Mouse (Mus musculus) liver, embryonic 16.5 days (tissue): ENCODE data around the gene Khdrbs1. TPM values are rescaled to one million over a fixed set of nuclear protein-coding genes. Genes with fewer than 3 reads are reported as not detected.
A peak's percentile ranks its signal among the peaks of the same experiment; 100 is the strongest.
"Not testable (repeated sequence)": the region's sequence is repeated elsewhere in the genome, so short reads cannot be mapped to it uniquely, and the experiment has no call there.

Experiments
- ATAC-seq: fragments of 200-750 bp; cut with Nextera tagmentation; 2 replicates; pipeline ENCODE4 v1.8.0; 2017; ENCODE audit warnings: low read depth, mild to moderate bottlenecking, moderate number of reproducible peaks, moderate library complexity
- H3K27ac ChIP-seq: fragments of 300-500 bp; sonication (generic); 2 replicates; pipeline ENCODE4 v1.5.1; 2014; ENCODE audit warnings: mild to moderate bottlenecking, low read length
- H3K27me3 ChIP-seq: fragments of 300-500 bp; sonication (generic); 2 replicates; pipeline ENCODE4 v1.6.1; 2014; ENCODE audit warnings: low read depth, low read length, mixed read lengths; ENCODE audit not compliant: control insufficient read depth, insufficient read depth
- H3K36me3 ChIP-seq: fragments of 300-500 bp; sonication (generic); 2 replicates; pipeline ENCODE4 v1.6.1; 2014; ENCODE audit warnings: mild to moderate bottlenecking; ENCODE audit not compliant: control insufficient read depth, insufficient read depth
- H3K4me1 ChIP-seq: fragments of 300-500 bp; sonication (generic); 2 replicates; pipeline ENCODE4 v1.6.1; 2014; ENCODE audit warnings: low read depth, low read length, mixed read lengths; ENCODE audit not compliant: control insufficient read depth
- H3K4me2 ChIP-seq: fragments of 300-500 bp; sonication (generic); 2 replicates; pipeline ENCODE4 v1.6.1; 2014; ENCODE audit warnings: low read depth, low read length, mixed read lengths
- H3K4me3 ChIP-seq: fragments of 300-500 bp; sonication (generic); 2 replicates; pipeline ENCODE4 v1.5.1; 2014; ENCODE audit warnings: low read depth, mild to moderate bottlenecking, low read length
- H3K9ac ChIP-seq: fragments of 300-500 bp; sonication (generic); 2 replicates; pipeline ENCODE4 v1.6.1; 2014; ENCODE audit warnings: low read depth, low read length
- H3K9me3 ChIP-seq: fragments of 300-500 bp; sonication (generic); replicated peaks from 2 replicates; pipeline ENCODE4 v1.6.1; 2016; ENCODE audit warnings: low read length; ENCODE audit not compliant: control insufficient read depth
- WGBS: fragments of 180-500 bp; shearing (Covaris S2); extraction: QIAGEN DNeasy Blood & Tissue Kit; methylation state at CpG from one replicate; pipeline ENCODE4 v1.1.7; 2014; ENCODE audit not compliant: insufficient replicate concordance; 5-methylcytosine and 5-hydroxymethylcytosine counted together
- polyA plus RNA-seq: library from polyadenylated mRNA; unstranded; fragments of >200 nt; fragmentation: Nextera tagmentation; extraction: Ambion mirVana; gene quantifications from 2 replicates; pipeline ENCODE4 v1.2.1, GENCODE M21; 2015

The Khdrbs1 gene
- polyA plus RNA-seq, 1 experiment from 2014 or later: 19.6 TPM

GRCm38 (mm10) chr4:129781881-129782675 is 40.0 kb upstream of the Khdrbs1 start:
- Histone ChIP-seq H3K27ac (0 out of 2 replicates have a peak overlapping the region, but pooled peaks have one; percentile 13), H3K9ac (no peak overlapping the region), H3K36me3 (no peaks in the 10 kb centered on the region), H3K4me2 (no peak overlapping the region), H3K27me3 (no peaks in the 10 kb centered on the region), H3K9me3 (no peaks in the 10 kb centered on the region), H3K4me3 (no peak overlapping the region), H3K4me1 (no peaks in the 10 kb centered on the region)
- WGBS: 27% methylated on average over 4 of the region's 4 CpGs
- peak; percentile 37; the same call in 1 of the 2 replicates for ATAC-seq

- 13% methylated on average over 21 of the region's 21 CpGs for WGBS
- no peaks in the 10 kb centered on the region for H3K9me3 ChIP-seq
- no peaks in the 10 kb centered on the region for H3K36me3 ChIP-seq
- H3K4me3 ChIP-seq: no peak overlapping the region
- H3K27ac ChIP-seq: no peak overlapping the region
- no peak for ATAC-seq
- H3K4me2 ChIP-seq: peak overlapping the region; percentile 23; the same call in 1 of the 2 replicates
- no peaks in the 10 kb centered on the region; the same call in 1 of the 2 replicates for H3K4me1 ChIP-seq
- peaks cover 15% of the 10 kb centered on the region for H3K27me3 ChIP-seq
- H3K9ac ChIP-seq: peak overlapping the region; percentile 11; the same call in 1 of the 2 replicates
Measured at GRCm38 (mm10) chr4:129771672-129772521, 29.8 kb upstream of the Khdrbs1 start.

- 24% methylated on average over 7 of the region's 7 CpGs for WGBS
- H3K4me3 ChIP-seq: no peak overlapping the region
- H3K36me3 ChIP-seq: no peaks in the 10 kb centered on the region
- no peak overlapping the region for H3K27ac ChIP-seq
- no peak overlapping the region for H3K9ac ChIP-seq
- H3K9me3 ChIP-seq: no peaks in the 10 kb centered on the region
- no peaks in the 10 kb centered on the region; the same call in 1 of the 2 replicates for H3K4me1 ChIP-seq
- ATAC-seq: no peak
- H3K27me3 ChIP-seq: peaks cover 15% of the 10 kb centered on the region
- H3K4me2 ChIP-seq: peak overlapping the region; percentile 23; the same call in 1 of the 2 replicates
Measured at GRCm38 (mm10) chr4:129771314-129771671, 29.2 kb upstream of the Khdrbs1 start.

- H3K9ac ChIP-seq: no peak overlapping the region
- H3K4me1 ChIP-seq: no peaks in the 10 kb centered on the region; the same call in 1 of the 2 replicates
- ATAC-seq: no peak
- no peaks in the 10 kb centered on the region for H3K9me3 ChIP-seq
- H3K27me3 ChIP-seq: peaks cover 15% of the 10 kb centered on the region
- no peaks in the 10 kb centered on the region for H3K36me3 ChIP-seq
- H3K4me2 ChIP-seq: no peak overlapping the region
- no peak overlapping the region for H3K27ac ChIP-seq
- no peak overlapping the region for H3K4me3 ChIP-seq
- 20% methylated on average over 6 of the region's 6 CpGs for WGBS
Measured at GRCm38 (mm10) chr4:129770600-129770999, 28.5 kb upstream of the Khdrbs1 start.

- H3K27ac ChIP-seq, H3K9me3 ChIP-seq, ATAC-seq, H3K4me2 ChIP-seq, H3K36me3 ChIP-seq, H3K9ac ChIP-seq, H3K4me1 ChIP-seq, H3K4me3 ChIP-seq: not testable (repeated sequence)
- peaks cover 15% of the 10 kb centered on the region for H3K27me3 ChIP-seq
- 24% methylated on average over 3 of the region's 3 CpGs for WGBS
Measured at GRCm38 (mm10) chr4:129768742-129769141, 26.6 kb upstream of the Khdrbs1 start.

- Histone ChIP-seq H3K27ac (no peak overlapping the region), H3K4me3 (no peak overlapping the region), H3K36me3 (no peaks in the 10 kb centered on the region), H3K4me2 (no peak overlapping the region), H3K9ac (no peak overlapping the region), H3K4me1 (no peaks in the 10 kb centered on the region; the same call in 1 of the 2 replicates), H3K9me3 (no peaks in the 10 kb centered on the region), H3K27me3 (peaks cover 15% of the 10 kb centered on the region)
- 76% methylated on average over 8 of the region's 8 CpGs for WGBS
- no peak for ATAC-seq
Measured at GRCm38 (mm10) chr4:129767782-129768181, 25.7 kb upstream of the Khdrbs1 start.

GRCm38 (mm10) chr4:129765351-129765750 is 23.2 kb upstream of the Khdrbs1 start:
- no peaks in the 10 kb centered on the region for H3K4me1 ChIP-seq
- no peak overlapping the region for H3K4me3 ChIP-seq
- H3K27ac ChIP-seq: no peak overlapping the region
- 62% methylated on average over 3 of the region's 3 CpGs for WGBS
- no peak overlapping the region for H3K4me2 ChIP-seq
- H3K9me3 ChIP-seq: no peaks in the 10 kb centered on the region
- H3K36me3 ChIP-seq: no peaks in the 10 kb centered on the region
- H3K27me3 ChIP-seq: no peaks in the 10 kb centered on the region
- ATAC-seq: no peak
- H3K9ac ChIP-seq: no peak overlapping the region

- ATAC-seq: not testable (repeated sequence)
Measured at GRCm38 (mm10) chr4:129762496-129762895, 20.4 kb upstream of the Khdrbs1 start.

GRCm38 (mm10) chr4:129761606-129762005 is 19.5 kb upstream of the Khdrbs1 start:
- 27% methylated on average over 12 of the region's 12 CpGs for WGBS
- no peaks in the 10 kb centered on the region for H3K27me3 ChIP-seq
- no peak overlapping the region for H3K9ac ChIP-seq
- H3K27ac ChIP-seq: no peak overlapping the region
- no peaks in the 10 kb centered on the region for H3K36me3 ChIP-seq
- H3K4me3 ChIP-seq: no peak overlapping the region
- no peak overlapping the region for H3K4me2 ChIP-seq
- H3K9me3 ChIP-seq: no peaks in the 10 kb centered on the region
- no peaks in the 10 kb centered on the region for H3K4me1 ChIP-seq
- no peak for ATAC-seq

More at GRCm38 (mm10) chr4:129762496-129762895, 20.4 kb upstream of the Khdrbs1 start:
- 82% methylated on average over 1 of the region's 1 CpGs for WGBS
- H3K9me3 ChIP-seq, H3K4me1 ChIP-seq, H3K27ac ChIP-seq, H3K4me2 ChIP-seq, H3K27me3 ChIP-seq, H3K4me3 ChIP-seq, H3K9ac ChIP-seq, H3K36me3 ChIP-seq: not testable (repeated sequence)
